Mouse (Mus musculus): ENCODE measurements around the gene Grin2c.

DNA sequence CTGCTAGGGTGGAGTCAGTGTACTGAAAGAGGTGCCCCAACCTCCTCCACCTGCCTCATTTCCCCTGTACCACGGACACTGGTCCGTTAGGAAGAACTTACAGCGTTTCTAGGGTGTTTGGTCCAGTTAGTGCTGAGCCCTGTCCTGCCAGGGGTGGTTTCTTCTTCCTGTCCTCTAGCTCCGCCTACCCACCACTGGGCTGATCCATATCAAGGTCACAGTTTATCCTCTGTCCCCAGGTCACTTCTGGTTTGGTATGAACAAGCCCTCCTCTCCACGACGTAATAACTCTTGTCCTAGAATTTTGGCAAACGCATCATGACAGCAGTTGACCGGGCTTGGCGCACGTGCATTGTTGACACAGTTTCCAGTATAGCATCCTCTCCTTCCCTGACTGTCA, 47.4 kb downstream of the Grin2c start:
- no peak for TF ChIP-seq MAFK (IDR thresholded peaks at IDR 0.05; ENCODE audit: borderline replicate concordance, low read depth, low read length)
- no peak for TF ChIP-seq CTCF (IDR thresholded peaks at IDR 0.05 in 2 of 3, conservative IDR thresholded peaks at IDR 0.05 in 1 of 3; ENCODE audit: control insufficient read depth in 1 of 3, insufficient read depth in 1 of 3, low read depth in 2 of 3, low read length in 3 of 3, poor library complexity in 1 of 3, severe bottlenecking in 1 of 3)
- TF ChIP-seq GABPA (IDR thresholded peaks at IDR 0.05; ENCODE audit: low read depth, low read length) = no peak
- TF ChIP-seq EP300 (IDR thresholded peaks at IDR 0.05; ENCODE audit: low read depth in 1 of 2, low read length in 2 of 2) = no peak
- TF ChIP-seq TAL1 (IDR thresholded peaks at IDR 0.05; ENCODE audit: low read length) = no peak
- TF ChIP-seq CHD1 (IDR thresholded peaks at IDR 0.05; ENCODE audit: low read depth, low read length) = no peak
- no peak for TF ChIP-seq MYC (IDR thresholded peaks at IDR 0.05; ENCODE audit: low read depth, low read length)
- TF ChIP-seq MXI1 (IDR thresholded peaks at IDR 0.05; ENCODE audit: low read depth, low read length) = no peak
- no peak for TF ChIP-seq ZMIZ1 (IDR thresholded peaks at IDR 0.05; ENCODE audit: low read depth, low read length)
- TF ChIP-seq POLR2A (IDR thresholded peaks at IDR 0.05; ENCODE audit: control insufficient read depth in 1 of 2, insufficient read depth in 1 of 2, low read depth in 1 of 2, low read length in 2 of 2, poor library complexity in 1 of 2) = no peak

Data from MEL (cell line).